ENCODE assay signal across 25 mouse cellular contexts in genomic region chr3:67908586-67908985, GRCm38 (mm10). TPM values are rescaled to one million over a fixed set of nuclear protein-coding genes. Genes with fewer than 3 reads are reported as not detected.
"Had no signal": no experiment of that assay in that cellular context is flagged by ENCODE, and none has a peak within 500 bp of the region (broad histone marks: within the 10 kb centered on the region; RNA-seq: fewer than 3 reads in every experiment).

No protein-coding gene starts in this region.

- H3K27me3 ChIP-seq: midbrain, embryonic 13.5 days; neural tube, embryonic 13.5 days; neural tube, embryonic 15.5 days had no signal

- H3K9me3 ChIP-seq: midbrain, embryonic 10.5 days; midbrain, embryonic 13.5 days; neural tube, embryonic 13.5 days; neural tube, embryonic 15.5 days had no signal

- H3K9ac ChIP-seq: liver, embryonic 14.5 days; lung, embryonic 14.5 days; midbrain, embryonic 13.5 days; neural tube, embryonic 13.5 days; neural tube, embryonic 15.5 days had no signal

- ATAC-seq: midbrain, embryonic 13.5 days; midbrain, embryonic 16.5 days had no signal

- H3K4me3 ChIP-seq: midbrain, embryonic 10.5 days; midbrain, embryonic 13.5 days; myocyte; neural tube, embryonic 13.5 days; neural tube, embryonic 15.5 days had no signal

- H3K4me2 ChIP-seq: lung, embryonic 14.5 days; midbrain, embryonic 13.5 days; neural tube, embryonic 13.5 days; neural tube, embryonic 15.5 days had no signal

- DNase-seq: lung, adult 18-20 months; lung, embryonic 14.5 days; lung, postnatal 10 days; lung, postnatal 4 days; retina, postnatal 1 day; right cerebral cortex, postnatal 25 days; right cerebral cortex, postnatal 4 days; spleen, adult 18-20 months; thymus, adult 2 months; thymus, postnatal 25 days; thymus, postnatal 4 days had no signal

- H3K4me1 ChIP-seq: midbrain, embryonic 10.5 days; midbrain, embryonic 13.5 days; neural tube, embryonic 13.5 days; neural tube, embryonic 15.5 days had no signal

- H3K36me3 ChIP-seq: midbrain, embryonic 10.5 days; midbrain, embryonic 13.5 days; neural tube, embryonic 13.5 days; neural tube, embryonic 15.5 days had no signal

- H3K27ac ChIP-seq: liver, embryonic 14.5 days; midbrain, embryonic 10.5 days; midbrain, embryonic 13.5 days; neural tube, embryonic 13.5 days; neural tube, embryonic 15.5 days had no signal

RNA-seq across cellular contexts. Expression of gene Iqschfp, which starts 16.6 kb away (rescaled TPM):
- polyA plus RNA-seq: liver, embryonic 14.5 days; liver, embryonic 16.5 days; lung, embryonic 14.5 days; lung, embryonic 16.5 days; myocyte; small intestine, adult 2 months; thymus, adult 2 months; urinary bladder, adult 2 months had no signal

RNA-seq across cellular contexts. Expression of gene Iqcj, which starts 16.6 kb away (rescaled TPM):
- polyA plus RNA-seq: liver, embryonic 14.5 days; liver, embryonic 16.5 days; lung, embryonic 14.5 days; lung, embryonic 16.5 days; myocyte; neural tube, embryonic 11.5 days; small intestine, adult 2 months; stomach, embryonic 14.5 days; stomach, embryonic 16.5 days; urinary bladder, adult 2 months had no signal
